Comparison of ENCODE assay signal across 12 mouse cellular contexts in the genomic region with DNA sequence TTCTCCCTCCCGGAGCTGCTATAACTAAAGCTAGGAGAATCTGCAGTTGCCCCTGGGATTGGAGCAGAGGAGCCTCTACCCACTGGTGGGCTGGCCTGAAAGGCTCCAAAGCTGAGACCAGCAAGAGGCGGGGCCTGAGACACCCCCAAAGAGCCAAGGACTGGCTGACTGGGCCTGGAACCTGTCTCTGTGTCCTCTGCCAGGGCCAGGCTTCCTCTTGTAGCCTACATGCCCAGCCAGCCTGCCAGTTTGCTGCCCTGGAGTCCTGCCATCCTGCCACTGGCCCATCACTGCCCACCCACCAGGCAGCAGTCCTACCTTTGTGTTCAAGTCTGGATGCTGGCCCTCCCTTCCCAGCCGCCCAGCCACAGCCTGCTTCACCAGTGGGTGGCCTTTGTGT.
DNase-seq lines count a peak whose midpoint lies in the region; ATAC-seq and TF ChIP-seq lines count a peak whose summit lies in the region.
"Had no signal": no experiment of that assay in that cellular context is flagged by ENCODE, and none has a peak within 500 bp of the region (broad histone marks: within the 10 kb centered on the region; RNA-seq: fewer than 3 reads in every experiment).

No protein-coding gene starts in this region.

- no peak for TF ChIP-seq CTCF in brain, embryonic 14.5 days (IDR thresholded peaks at IDR 0.05; ENCODE audit: borderline replicate concordance, extremely low read depth, insufficient read depth, insufficient read length)

- no peaks in the 10 kb centered on the region for H3K27me3 ChIP-seq in forebrain, embryonic 13.5 days
- no peaks in the 10 kb centered on the region for H3K27me3 ChIP-seq in midbrain, embryonic 12.5 days
- H3K27me3 ChIP-seq: CH12.LX; liver, embryonic 15.5 days had no signal

- H3K4me3 ChIP-seq in forebrain, embryonic 13.5 days: no peak overlapping the region
- H3K4me3 ChIP-seq in midbrain, embryonic 12.5 days: no peak overlapping the region
- H3K4me3 ChIP-seq: liver, embryonic 15.5 days had no signal

- H3K4me1 ChIP-seq in forebrain, embryonic 13.5 days: peaks cover 11% of the 10 kb centered on the region
- H3K4me1 ChIP-seq in midbrain, embryonic 12.5 days: peaks cover 10% of the 10 kb centered on the region

- ATAC-seq in forebrain, embryonic 13.5 days: peak; percentile 75
- ATAC-seq in midbrain, embryonic 12.5 days (ENCODE audit: low FRiP score, low read depth): 0 out of 2 replicates have a peak, but pooled peaks have one; percentile 38
- ATAC-seq in CD4-positive, CD25-positive, alpha-beta regulatory T cell, adult 4 months: no peak
- ATAC-seq: inflammation-experienced regulatory T-cells, adult 6 months had no signal

- H3K4me2 ChIP-seq in forebrain, embryonic 13.5 days: no peak overlapping the region
- no peak overlapping the region for H3K4me2 ChIP-seq in midbrain, embryonic 12.5 days (replicated peaks)
- H3K4me2 ChIP-seq: liver, embryonic 15.5 days had no signal

- peaks cover 90% of the 10 kb centered on the region for H3K36me3 ChIP-seq in forebrain, embryonic 13.5 days (ENCODE audit: poor library complexity, severe bottlenecking)
- peaks cover 86% of the 10 kb centered on the region for H3K36me3 ChIP-seq in midbrain, embryonic 12.5 days

- H3K9me3 ChIP-seq in forebrain, embryonic 13.5 days (replicated peaks): no peaks in the 10 kb centered on the region
- H3K9me3 ChIP-seq in midbrain, embryonic 12.5 days: no peaks in the 10 kb centered on the region
- H3K9me3 ChIP-seq: liver, embryonic 15.5 days had no signal

- 62% methylated on average over 2 of the region's 3 CpGs for WGBS in forebrain, embryonic 13.5 days
- 60% methylated on average over 2 of the region's 3 CpGs for WGBS in midbrain, embryonic 12.5 days

- H3K9ac ChIP-seq in forebrain, embryonic 13.5 days: no peak overlapping the region
- H3K9ac ChIP-seq in midbrain, embryonic 12.5 days (replicated peaks): no peak overlapping the region
- H3K9ac ChIP-seq: liver, embryonic 15.5 days had no signal

- intact Hi-C loops in heart, postnatal 10 days (cut with DNase I): no loop called here

- TF ChIP-seq POLR2A in brain, embryonic 14.5 days (IDR thresholded peaks at IDR 0.05; ENCODE audit: borderline replicate concordance, extremely low read depth, insufficient read depth, insufficient read length, poor library complexity, severe bottlenecking): no peak

- peak overlapping the region; percentile 69 for H3K27ac ChIP-seq in forebrain, embryonic 13.5 days
- H3K27ac ChIP-seq in midbrain, embryonic 12.5 days (replicated peaks): peak overlapping the region; percentile 67
- H3K27ac ChIP-seq: liver, embryonic 15.5 days had no signal

- peak; percentile 38 to 49 for DNase-seq in heart, postnatal 10 days
- no peak for DNase-seq in heart, postnatal 4 days
- peak; percentile 86 for DNase-seq in brain, embryonic 14.5 days (ENCODE audit: low read depth)
- no peak for DNase-seq in lung, postnatal 4 days
- no peak for DNase-seq in urinary bladder, postnatal 4 days (ENCODE audit: low spot score in 2 of 2)
- DNase-seq: thymus, adult 18-20 months had no signal

Comparison
In these comparisons a context has a peak if more than half of its experiments do, and no peak if none do; other contexts are left out.
1. DNase-seq: peak in heart, postnatal 10 days (2 of 2) and brain, embryonic 14.5 days (single experiment); none in heart, postnatal 4 days (single experiment), lung, postnatal 4 days (0 of 2) and urinary bladder, postnatal 4 days (0 of 2).